Mouse (Mus musculus) natural killer cell, adult 2 months (primary cell): ENCODE results near the gene Alox12.

Experiments
- DNase-seq, 2 experiments: peaks; one replicate each; pipeline ENCODE4 v3.0.0; 2022; ENCODE audit warnings: low spot score in 2 of 2

Gene Alox12

DNA sequence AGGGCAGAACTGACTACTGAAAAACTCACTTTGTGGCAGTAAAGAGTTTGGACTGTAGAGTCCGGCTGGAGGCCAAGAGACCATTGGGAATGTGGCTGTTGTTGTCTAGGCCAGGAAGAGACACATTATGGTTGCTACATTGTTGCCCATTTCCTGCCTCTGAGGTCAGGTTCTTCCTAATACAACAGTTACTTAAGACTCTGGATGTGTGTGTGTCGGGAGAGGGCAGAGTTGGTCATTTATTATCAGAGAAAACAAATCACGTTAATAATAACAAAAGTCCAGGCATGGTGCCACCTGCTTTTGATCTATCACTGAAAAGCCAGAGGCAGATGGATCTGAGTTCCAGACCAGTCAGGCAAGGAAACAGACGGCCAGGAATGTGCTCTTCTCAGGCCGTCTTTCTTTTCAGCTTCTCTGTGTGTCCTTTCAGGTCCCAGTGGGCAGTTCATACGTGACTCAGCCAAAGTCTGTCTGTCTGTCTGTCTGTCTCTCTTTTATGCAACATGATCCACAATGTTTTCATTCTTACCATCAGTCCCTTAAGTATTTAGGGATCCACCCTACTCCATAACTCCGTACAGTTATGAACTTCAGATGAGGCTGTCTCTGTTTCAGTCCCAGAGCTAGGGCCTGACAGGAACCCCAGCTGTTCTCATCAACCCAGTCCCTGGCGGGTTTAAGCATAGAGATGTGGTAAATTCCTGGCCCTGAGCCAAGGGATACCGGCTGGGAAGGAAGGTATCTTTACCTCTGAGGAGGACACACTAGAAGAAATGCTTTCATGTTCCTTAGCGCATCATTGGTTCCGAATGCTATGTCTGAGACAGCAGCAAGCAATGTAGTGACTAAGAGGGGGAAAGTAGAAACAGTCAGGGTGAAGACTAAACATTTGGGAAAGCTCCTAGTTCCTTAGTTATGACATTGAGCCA is 61.5 kb downstream of the Alox12 start:
- no peak for DNase-seq

DNA sequence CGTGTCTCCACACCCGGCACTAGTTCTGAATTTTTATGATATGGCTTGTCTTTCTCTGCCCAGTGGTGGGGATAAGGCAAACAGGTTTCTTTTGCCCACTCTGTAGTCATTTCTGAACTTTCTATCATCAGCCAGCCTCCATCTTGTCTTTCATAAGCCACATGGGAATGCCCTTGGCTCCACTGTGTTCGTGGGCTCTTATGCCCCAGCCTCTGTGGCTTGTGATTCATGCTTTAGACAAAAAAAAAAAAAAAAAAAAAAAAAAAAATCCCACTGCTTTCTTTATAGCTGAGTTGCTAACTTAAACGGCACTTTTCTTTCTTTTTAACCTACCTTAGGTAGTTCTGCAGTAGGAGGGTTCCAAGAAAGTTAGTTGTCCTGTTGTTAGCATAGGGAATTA is 63.0 kb downstream of the Alox12 start:
- no peak for DNase-seq
